Mouse (Mus musculus) spleen, adult 12 weeks (tissue): ENCODE measurements around the gene Nup62.

Experiments used
- DNase-seq: peaks from one replicate; pipeline ENCODE4 v3.0.0; 2022; ENCODE audit warnings: low spot score

The Nup62 gene

GRCm38 (mm10) chr7:44815721-44816469 lies at the start of gene Nup62, which contains the start of gene Il4i1:
TSS of gene Nup62 (plus strand) at chr7:44816088.
TSS of gene Il4i1 (plus strand) at chr7:44816387.
- DNase-seq: peak; percentile 94

GRCm38 (mm10) chr7:44768129-44768528 lies 47.8 kb upstream of the Nup62 start:
- DNase-seq: no peak

DNA sequence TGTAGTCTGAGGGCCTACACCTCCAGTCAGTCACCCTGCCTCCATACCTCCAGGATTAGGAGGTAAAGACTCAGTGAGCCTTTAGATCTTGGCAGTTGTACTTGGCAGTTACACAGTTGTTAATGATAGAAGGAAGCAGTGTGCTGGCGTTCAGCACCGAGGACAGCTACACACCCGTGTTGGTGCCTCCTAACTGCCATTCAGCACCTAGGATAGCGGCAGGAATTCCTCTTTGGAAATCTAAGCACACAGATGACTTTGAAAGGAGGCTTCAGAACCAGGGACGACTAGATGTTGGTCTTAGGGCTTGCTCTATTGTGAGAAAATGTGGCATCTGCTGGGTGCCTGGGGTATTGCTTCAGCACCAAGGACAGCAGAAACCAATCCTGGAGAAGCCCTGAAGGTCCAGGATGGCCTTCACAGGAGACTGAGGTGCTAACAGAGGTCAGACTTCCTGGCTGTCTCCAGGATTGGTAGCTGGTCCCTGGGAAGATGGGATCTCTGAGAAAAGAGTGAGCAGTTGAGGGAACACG lies 45.8 kb upstream of the Nup62 start:
- peak; percentile 18 for DNase-seq

- DNase-seq: no peak
Observed at GRCm38 (mm10) chr7:44772591-44773204, 43.2 kb upstream of the Nup62 start.

- no peak for DNase-seq
Observed at GRCm38 (mm10) chr7:44776849-44777498, 38.9 kb upstream of the Nup62 start.

GRCm38 (mm10) chr7:44780101-44780500 lies 35.8 kb upstream of the Nup62 start:
- DNase-seq: no peak

DNA sequence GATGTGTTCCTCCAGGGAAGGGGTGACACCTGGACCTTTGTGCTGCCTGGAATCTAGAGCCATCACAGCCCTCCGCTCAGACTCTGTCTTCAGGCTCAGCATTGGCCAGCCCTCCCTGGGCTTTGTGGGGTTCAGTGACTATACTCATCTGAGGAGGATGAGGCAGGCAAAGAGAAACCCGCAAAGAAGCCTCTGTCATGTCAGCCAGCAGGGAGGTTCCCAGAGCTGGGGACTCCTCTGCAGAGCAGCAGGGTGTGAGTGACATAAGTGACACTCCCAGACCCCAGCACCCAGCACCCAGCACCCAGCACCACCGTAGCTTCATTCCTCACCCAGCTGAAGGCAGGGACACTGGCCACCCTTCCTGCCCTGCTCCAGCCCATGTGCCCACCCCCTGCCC lies 26.4 kb upstream of the Nup62 start:
- DNase-seq: no peak

- DNase-seq: no peak
Observed at GRCm38 (mm10) chr7:44790066-44790465, 25.8 kb upstream of the Nup62 start.

GRCm38 (mm10) chr7:44792781-44793180 lies 23.1 kb upstream of the Nup62 start:
- no peak for DNase-seq

DNA sequence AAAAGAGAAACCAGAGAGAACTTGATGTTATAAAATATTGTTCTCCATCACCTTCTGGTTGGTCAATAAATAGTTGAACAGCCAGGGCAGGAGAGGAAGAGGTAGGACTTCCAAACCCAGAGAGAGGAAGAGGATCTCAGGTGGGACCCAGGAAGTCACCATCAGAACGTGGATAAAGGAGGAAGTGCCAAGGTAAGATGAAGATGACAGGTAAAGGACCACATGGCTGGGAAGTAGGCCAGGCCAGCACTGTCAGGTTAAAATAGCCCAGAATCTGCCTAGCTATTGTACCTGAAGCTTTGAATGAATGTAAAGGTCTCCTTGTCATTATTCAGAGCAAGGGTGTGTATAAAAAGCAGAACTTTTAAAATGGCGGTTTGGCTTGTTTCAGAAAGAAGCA lies 7.0 kb upstream of the Nup62 start:
- no peak for DNase-seq

- DNase-seq: no peak
Observed at GRCm38 (mm10) chr7:44809466-44809865, 6.4 kb upstream of the Nup62 start.

DNA sequence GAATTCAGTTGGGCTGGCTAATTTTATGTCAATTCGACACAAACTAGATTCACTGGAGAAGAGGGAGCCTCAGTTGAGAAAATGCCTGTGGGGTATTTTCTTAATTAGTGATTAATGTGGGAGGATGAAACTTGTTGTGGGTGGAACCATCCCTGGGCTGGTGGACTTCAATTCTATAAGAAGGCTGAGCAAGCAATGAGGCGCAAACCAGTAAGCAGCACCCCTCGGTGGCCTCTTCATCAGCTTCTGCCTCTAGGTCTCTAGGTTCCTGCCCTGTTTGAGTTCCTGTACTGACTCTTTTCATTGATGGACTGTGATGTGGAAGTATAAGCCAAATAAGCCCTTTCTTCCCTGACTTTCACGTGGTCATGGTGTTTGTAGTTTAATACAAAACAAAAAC lies 5.5 kb upstream of the Nup62 start:
- no peak for DNase-seq

GRCm38 (mm10) chr7:44810819-44811557 lies 4.9 kb upstream of the Nup62 start:
- no peak for DNase-seq

DNA sequence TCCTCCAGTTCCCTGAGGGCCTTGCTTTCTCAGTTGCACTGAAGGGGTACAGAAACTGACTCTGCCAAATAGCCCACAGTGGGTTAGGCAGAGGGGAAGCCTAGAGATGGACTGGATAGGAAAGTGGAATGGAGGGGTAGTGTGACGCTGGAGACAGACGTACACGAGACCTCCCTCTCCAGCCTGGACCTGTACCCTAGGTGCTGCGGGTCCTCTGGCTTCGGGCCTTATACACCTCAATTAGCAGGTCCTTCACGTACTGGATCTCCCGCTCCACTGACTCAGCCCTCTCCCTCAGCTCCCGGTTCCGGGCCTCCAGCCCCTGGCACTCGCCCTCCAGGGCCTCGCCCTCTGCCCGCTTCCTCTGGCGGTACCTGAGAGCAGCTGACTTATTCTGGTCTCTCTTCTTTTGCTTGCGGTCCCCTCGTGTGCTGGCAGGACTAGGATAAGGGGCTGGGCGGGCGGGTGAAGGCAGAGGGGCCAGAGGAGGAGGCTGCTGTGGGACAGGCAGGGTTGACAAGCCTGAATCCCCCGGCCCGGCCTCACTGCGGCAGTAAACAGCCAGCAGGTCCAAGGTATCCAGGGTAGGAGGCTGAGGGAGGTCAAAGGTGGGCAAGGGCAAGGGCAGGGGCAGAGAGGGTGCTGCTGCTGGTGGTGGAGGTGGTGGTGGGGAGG lies 3.1 kb upstream of the Nup62 start:
- DNase-seq: no peak

GRCm38 (mm10) chr7:44813985-44814384 lies 1.9 kb upstream of the Nup62 start:
- DNase-seq: no peak

- no peak for DNase-seq
Observed at GRCm38 (mm10) chr7:44814423-44814822, 1.5 kb upstream of the Nup62 start.

DNA sequence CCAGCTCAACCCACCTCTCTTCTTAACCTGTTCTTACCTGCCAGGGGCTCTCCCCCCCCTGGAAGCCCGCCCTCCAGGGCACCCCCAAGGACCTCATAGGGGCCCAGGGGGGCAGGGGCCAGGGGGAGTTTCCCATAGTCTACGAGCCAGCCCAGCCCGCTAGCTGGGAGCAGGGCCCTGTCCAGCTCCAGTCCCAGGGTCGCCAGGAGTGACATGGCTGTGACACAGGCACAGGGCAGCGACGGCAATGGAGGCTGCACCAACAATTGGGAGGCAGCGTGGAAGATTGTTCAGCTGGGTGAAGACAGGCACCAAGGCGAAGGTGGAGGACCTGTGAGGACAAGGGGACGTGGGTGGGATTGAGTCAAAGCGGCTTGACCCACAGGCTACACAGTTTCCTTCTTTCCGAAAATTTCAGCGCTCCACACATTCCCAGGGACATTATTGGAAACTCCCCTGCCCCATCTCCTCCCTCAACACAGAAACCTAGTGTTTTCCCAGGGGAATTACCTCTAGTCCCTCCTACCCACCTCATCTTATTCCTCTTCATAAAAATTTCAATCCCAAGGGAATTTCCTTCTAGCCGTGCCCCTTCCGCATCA lies 835 bp upstream of the Nup62 start:
- DNase-seq: no peak

DNA sequence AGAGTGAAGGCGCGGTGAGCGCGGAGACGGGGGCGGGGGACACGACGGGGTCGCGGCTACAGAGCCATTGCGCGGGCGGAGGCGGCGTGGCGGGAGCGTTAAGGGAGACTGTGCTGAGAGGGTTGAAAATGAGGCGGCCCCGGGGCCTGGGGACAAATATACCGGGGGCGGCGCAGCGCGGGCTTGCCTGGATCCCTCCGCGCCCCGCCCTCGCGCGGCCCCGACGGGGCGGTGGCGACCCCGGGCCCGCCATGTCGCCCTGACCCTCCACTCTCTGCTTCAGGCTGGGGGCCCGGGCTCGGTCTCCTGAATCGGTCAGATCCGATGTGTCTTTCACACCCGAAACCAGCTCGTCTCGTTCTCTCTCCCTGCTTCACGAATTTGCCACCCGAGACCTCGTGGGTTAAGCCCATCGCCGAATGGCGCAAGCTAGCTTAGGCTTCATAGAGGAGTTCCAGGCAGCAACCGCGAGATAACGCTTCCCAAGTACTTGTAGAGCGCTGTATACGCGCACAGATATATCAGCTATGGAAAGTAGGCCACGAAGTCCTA lies 658 bp downstream of the Nup62 start, which contains the start of gene Atf5:
Atf5 (minus strand) TSS at position 189 of the 552 bp plus-strand sequence.
- DNase-seq: no peak

GRCm38 (mm10) chr7:44817441-44817840 lies 1.6 kb downstream of the Nup62 start:
- no peak for DNase-seq

DNA sequence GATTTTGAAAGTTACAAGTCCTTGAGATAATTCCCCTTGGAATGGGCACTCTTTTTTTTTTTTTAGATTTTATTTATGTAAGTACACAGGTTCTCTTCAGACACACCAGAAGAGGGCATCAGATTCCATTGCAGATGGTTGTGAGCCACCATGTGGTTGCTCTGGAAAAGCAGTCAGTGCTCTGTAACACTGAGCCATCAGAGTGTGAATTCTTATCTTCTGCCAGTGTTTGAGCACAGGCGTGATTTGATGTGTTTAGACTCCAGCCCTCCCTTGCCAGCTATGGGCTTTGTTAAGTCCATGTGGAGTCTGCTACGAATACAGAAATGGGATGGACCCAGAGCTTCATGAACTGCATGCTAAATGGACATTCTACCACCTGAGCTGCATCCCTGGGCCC lies 2.3 kb downstream of the Nup62 start:
- no peak for DNase-seq

- DNase-seq: no peak
Observed at GRCm38 (mm10) chr7:44818751-44819235, 2.9 kb downstream of the Nup62 start.
